Mouse (Mus musculus): ENCODE measurements around the gene Gm11492. TPM values are rescaled to one million over a fixed set of nuclear protein-coding genes. Genes with fewer than 3 reads are reported as not detected.

Gene Gm11492
- not detected for polyA plus RNA-seq (2017; shearing (Covaris generic))

DNA sequence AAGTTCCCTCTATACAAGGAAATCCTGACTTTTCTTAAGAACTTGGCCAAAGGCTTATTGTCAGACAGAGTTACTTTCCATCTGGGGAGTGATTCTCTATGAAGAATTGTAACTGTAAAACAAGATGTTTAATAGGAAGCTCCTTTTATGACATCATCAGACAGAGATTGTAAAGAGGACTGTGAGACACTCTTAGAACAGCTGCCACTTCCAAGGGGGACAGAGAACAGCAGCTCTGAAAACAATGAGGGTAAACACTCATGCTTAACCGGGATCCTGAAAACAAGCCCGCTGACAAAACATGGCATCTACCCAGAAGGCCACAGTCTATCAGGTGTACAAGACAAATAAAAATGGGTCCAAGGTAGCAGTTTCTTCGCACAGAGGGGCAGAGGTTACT, at the start of gene Gm11492:
Gene Gm11492, plus strand, starts transcription at position 153 of the 400 bp plus-strand sequence.
- ATAC-seq: no peak

GRCm38 (mm10) chr11:87519260-87519659, 47.2 kb upstream of the Gm11492 start:
- peak; percentile 35 for ATAC-seq

DNA sequence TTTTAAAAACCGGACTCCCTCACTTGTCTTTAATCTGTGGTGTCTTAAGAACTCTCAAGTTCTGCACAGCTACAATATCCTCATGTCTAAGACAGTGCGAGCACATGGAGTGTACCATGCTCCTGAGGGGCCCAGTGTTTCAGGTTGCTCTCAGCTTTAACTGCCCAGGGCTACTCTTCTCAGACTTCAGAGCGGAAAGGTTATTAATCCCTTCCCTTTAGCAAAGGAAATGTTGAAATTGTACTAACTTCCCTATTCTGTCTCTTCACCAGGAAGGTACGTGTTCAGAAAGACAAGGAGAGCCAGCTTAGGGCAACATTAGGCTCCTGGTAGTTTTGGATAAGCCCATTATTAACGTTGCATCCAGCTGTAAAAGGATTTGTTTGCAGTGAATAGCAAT, 43.0 kb upstream of the Gm11492 start:
- no peak for ATAC-seq

DNA sequence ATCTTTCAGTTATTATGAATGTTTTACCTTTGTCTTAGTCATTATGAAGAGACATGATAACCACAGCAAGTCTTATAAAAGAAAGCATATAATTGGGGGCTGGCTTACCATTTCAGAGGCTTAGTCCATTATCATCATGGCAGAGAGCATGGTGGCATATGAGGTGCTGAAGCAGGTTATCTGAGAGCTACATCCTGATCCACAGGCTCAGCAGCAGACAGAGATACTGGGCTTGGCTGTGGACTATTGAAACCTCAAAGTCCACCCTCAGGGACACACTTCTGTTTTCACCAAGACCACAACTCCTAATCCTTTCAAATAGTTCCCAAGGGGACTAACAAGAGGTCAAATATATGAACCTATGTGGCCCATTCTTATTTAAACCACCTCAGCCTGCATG, 42.5 kb upstream of the Gm11492 start:
- no peak for ATAC-seq

GRCm38 (mm10) chr11:87524780-87525179, 41.7 kb upstream of the Gm11492 start:
- no peak for ATAC-seq

GRCm38 (mm10) chr11:87527364-87527763, 39.1 kb upstream of the Gm11492 start:
- ATAC-seq: no peak

- ATAC-seq: no peak
These were observed 38.5 kb upstream of the Gm11492 start for GRCm38 (mm10) chr11:87527990-87528389.

DNA sequence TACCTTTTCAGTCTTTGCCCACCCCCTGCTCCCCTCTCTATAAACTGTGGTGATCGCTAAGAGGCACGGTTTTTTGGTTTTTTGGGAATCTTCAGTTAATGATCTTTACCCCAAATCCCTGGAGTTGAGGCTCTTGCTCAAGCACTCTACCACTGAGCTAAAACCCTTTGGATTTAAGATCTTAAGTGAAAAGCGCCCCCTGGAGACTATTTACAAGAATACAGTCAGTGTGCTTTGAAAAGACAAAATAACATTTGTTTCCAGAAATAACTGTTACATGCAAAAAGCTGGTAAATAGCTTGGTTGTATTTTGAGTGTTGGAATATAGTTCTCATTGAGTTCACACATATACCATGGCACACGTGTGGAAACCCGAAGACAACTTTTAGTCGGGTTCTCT, 34.8 kb upstream of the Gm11492 start:
- ATAC-seq: no peak

DNA sequence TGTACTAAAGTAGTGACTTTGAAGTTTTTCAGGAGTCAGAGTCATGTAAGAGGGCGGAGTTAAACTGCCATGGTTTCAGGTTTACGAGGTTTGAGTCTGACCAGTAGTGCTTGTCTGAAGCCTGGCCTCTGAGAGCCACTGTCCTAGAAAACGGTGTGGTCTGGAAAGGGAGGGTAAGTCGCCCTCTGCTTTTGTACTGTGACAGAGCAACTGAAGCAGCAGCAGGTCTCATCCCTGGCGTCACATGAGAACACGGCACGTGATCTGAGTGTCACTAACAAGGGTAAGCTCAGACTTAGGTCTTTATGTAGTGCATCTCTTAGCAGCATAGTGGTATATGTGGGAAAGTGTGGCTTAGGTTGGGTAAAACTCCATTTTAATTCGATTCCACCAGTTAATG, 24.2 kb upstream of the Gm11492 start:
- no peak for ATAC-seq

DNA sequence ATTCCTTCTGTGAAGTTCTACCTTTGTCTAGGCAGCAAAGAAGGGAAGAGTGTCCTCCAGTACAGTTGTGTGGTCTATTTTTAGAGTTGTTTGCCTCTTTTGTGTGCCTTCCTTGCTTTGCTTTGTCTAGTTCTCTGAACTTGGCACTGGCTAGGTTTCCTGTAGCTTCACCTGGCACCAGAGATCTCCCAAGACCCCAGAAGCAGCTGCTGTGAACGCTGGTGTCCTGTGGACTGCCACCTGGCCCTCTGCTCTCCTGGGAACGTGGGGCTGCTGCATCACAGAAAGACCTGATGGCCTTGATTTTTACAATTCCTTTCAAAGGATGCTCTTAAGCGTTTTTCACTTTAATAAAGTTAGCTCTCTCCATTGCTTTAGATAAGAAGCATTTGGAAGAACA, 23.5 kb upstream of the Gm11492 start:
- ATAC-seq: no peak

DNA sequence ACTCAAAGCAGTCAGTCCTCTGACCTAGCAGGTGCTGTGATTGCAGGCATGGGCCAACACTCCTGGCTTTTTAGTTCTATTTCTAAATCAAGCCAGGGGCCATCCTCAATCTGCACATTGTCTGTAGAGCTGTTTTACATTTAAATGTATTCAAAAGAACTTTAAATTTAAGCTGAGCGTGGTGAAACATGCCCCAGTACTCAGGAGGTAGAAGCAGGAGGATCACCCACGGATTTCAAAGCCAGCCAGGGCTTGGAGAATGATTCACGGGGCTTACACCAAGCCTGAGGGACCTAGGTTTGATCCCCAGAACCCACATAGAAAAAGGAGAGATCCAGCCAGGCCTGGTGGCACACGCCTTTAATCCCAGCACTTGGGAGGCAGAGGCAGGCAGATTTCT, 13.1 kb upstream of the Gm11492 start:
- no peak for ATAC-seq

- ATAC-seq: no peak
These were observed 12.1 kb upstream of the Gm11492 start for GRCm38 (mm10) chr11:87554386-87554785.

DNA sequence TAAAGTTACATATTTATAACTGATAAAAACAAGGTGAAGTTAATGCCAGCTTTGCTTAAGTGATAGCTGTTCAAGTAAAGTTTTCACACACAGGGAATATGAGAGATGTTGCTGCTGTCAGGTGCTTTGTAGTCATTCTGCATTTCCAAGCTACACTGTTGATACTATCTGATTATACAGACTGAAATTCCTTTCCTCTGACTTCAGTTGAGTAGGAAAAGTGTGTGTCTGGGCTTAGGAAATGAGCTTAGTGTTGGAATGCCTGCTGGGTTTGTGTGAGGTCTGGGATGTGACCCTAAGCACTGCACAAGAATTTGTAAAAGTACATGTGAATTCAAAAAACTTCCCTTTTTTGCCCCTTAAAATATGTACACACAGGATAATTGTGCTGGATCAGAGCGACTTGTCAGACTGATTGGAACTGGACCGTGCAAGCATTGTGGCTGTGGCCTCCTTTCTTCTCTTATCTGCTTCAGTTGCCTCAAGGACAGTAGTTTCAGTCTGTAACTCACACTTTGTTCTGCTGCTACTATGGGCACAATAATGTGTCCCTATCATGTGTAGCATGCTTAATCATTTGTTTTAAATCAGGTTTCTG, 11.2 kb upstream of the Gm11492 start:
- no peak for ATAC-seq

GRCm38 (mm10) chr11:87561208-87561607, 5.2 kb upstream of the Gm11492 start:
- no peak for ATAC-seq

GRCm38 (mm10) chr11:87568255-87568953, 2.0 kb downstream of the Gm11492 start, which contains the start of gene Sept4:
Gene Sept4, plus strand, starts transcription at chr11:87568903.
- ATAC-seq: no peak

DNA sequence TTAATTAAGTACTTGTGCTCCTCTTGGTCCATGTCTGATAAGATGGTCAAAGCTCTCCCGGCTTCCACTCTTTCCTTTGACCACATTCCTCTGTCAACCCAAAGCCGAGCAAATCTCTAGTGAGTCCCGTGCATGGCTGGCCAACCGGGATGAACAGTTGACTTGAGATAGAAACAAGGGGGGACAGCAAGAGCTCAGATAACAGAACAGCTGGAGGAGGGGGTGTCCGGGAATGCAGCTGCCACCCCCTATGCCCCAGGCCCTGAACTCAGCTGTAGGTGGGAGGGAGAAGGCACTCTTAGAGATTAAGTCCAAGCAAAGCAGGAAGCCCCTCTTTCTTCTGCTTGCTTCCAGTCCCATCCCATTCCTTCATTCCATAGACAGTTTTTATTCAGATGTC, 4.3 kb downstream of the Gm11492 start:
- ATAC-seq: no peak

GRCm38 (mm10) chr11:87571361-87571950, 5.0 kb downstream of the Gm11492 start:
- ATAC-seq: no peak

GRCm38 (mm10) chr11:87573751-87574150, 7.3 kb downstream of the Gm11492 start:
- ATAC-seq: no peak

GRCm38 (mm10) chr11:87574520-87575180, 8.2 kb downstream of the Gm11492 start:
- ATAC-seq: no peak

- no peak for ATAC-seq
These were observed 11.3 kb downstream of the Gm11492 start for GRCm38 (mm10) chr11:87577601-87578248.

GRCm38 (mm10) chr11:87578249-87578962, 12.0 kb downstream of the Gm11492 start:
- ATAC-seq: peak; percentile 41

- ATAC-seq: no peak
These were observed 12.6 kb downstream of the Gm11492 start for GRCm38 (mm10) chr11:87578963-87579601.
